Mouse (Mus musculus): ENCODE results near the gene Zfp811.

- TF ChIP-seq CTCF (IDR thresholded peaks at IDR 0.05; ENCODE audit: borderline replicate concordance, control insufficient read depth, extremely low read depth, insufficient read depth, low read length, poor library complexity) (no peak), POLR2A (IDR thresholded peaks at IDR 0.05; ENCODE audit: control insufficient read depth, extremely low read depth, insufficient read depth, low read length, poor library complexity) (no peak)
Observed at GRCm38 (mm10) chr17:32753634-32754033, 56.1 kb downstream of the Zfp811 start.
